24 mouse cellular contexts compared by ENCODE assay signal in the genomic region with DNA sequence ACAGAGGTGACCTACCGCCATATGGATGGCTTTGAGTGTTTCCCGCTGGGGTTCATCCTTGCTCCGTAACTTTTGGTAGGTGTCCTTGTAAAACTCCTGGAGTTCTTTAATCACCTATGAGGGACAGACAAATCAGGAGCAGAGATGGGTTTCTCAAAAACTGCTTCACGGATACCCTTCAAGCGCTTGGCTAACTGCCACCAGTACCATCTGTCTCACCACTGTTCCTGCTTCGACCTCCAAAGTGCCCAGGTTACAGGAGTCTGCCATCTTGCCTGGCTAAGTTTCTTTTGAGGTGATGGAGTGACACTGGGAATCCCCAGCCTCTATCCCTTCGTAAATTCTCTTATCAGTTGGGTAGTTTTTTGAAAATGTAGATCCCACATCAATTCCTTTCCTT. TPM values are rescaled to one million over a fixed set of nuclear protein-coding genes. Genes with fewer than 3 reads are reported as not detected.
"Had no signal": no experiment of that assay in that cellular context is flagged by ENCODE, and none has a peak within 500 bp of the region (broad histone marks: within the 10 kb centered on the region; RNA-seq: fewer than 3 reads in every experiment).

No protein-coding gene starts in this region.

- H3K4me3 ChIP-seq: embryonic facial prominence, embryonic 10.5 days; embryonic facial prominence, embryonic 12.5 days; embryonic facial prominence, embryonic 13.5 days; embryonic facial prominence, embryonic 15.5 days; erythroblast, embryonic 14.5 days; forebrain, embryonic 10.5 days; forebrain, embryonic 12.5 days; forebrain, embryonic 13.5 days; forebrain, embryonic 15.5 days; gastrocnemius, adult 2 months; heart, adult 2 months; heart, embryonic 10.5 days had no signal

- H3K36me3 ChIP-seq: forebrain, embryonic 15.5 days had no signal

- DNase-seq: cerebellum, adult 9-11 months; cerebellum, postnatal 25 days; cerebellum, postnatal 36 days; embryo, embryonic 11 days; forebrain, postnatal 0 days; gastrocnemius, adult 2 months; gastrocnemius, postnatal 10 days; gastrocnemius, postnatal 14 days; gastrocnemius, postnatal 25 days; gastrocnemius, postnatal 36 days; heart, adult 18-20 months; heart, adult 2 months had no signal

- ATAC-seq: forebrain, embryonic 13.5 days; forebrain, embryonic 14.5 days; forebrain, embryonic 15.5 days; forebrain, embryonic 16.5 days; forebrain, postnatal 0 days had no signal

- H3K9me3 ChIP-seq: embryonic facial prominence, embryonic 10.5 days; embryonic facial prominence, embryonic 12.5 days; embryonic facial prominence, embryonic 13.5 days; embryonic facial prominence, embryonic 15.5 days; forebrain, embryonic 10.5 days; forebrain, embryonic 12.5 days; forebrain, embryonic 13.5 days; forebrain, embryonic 15.5 days; heart, embryonic 10.5 days had no signal

- H3K27ac ChIP-seq: embryonic facial prominence, embryonic 10.5 days; embryonic facial prominence, embryonic 12.5 days; embryonic facial prominence, embryonic 15.5 days; forebrain, embryonic 10.5 days; forebrain, embryonic 12.5 days; forebrain, embryonic 13.5 days; forebrain, embryonic 15.5 days; gastrocnemius, adult 2 months; heart, adult 2 months; heart, embryonic 10.5 days had no signal

- H3K4me2 ChIP-seq: embryonic facial prominence, embryonic 12.5 days; embryonic facial prominence, embryonic 13.5 days; embryonic facial prominence, embryonic 15.5 days; forebrain, embryonic 12.5 days; forebrain, embryonic 13.5 days; forebrain, embryonic 15.5 days had no signal

- H3K9ac ChIP-seq: embryonic facial prominence, embryonic 12.5 days; embryonic facial prominence, embryonic 13.5 days; embryonic facial prominence, embryonic 15.5 days; forebrain, embryonic 12.5 days; forebrain, embryonic 13.5 days; forebrain, embryonic 15.5 days; forebrain, postnatal 0 days had no signal

- H3K27me3 ChIP-seq: embryonic facial prominence, embryonic 12.5 days; embryonic facial prominence, embryonic 13.5 days; embryonic facial prominence, embryonic 15.5 days; forebrain, embryonic 12.5 days; forebrain, embryonic 13.5 days; forebrain, embryonic 15.5 days had no signal

RNA-seq across cellular contexts. Expression of a gene that starts 32.3 kb away (rescaled TPM):
- polyA plus RNA-seq: erythroblast, embryonic 14.5 days had no signal
